Mouse (Mus musculus): ENCODE data around the gene Ankrd35. TPM values are rescaled to one million over a fixed set of nuclear protein-coding genes. Genes with fewer than 3 reads are reported as not detected.
"Not testable (repeated sequence)": the region's sequence is repeated elsewhere in the genome, so short reads cannot be mapped to it uniquely, and the experiment has no call there.

Gene Ankrd35
- polyA plus RNA-seq, 1 experiment from 2014 or later = 0.60 TPM

GRCm38 (mm10) chr3:96639219-96639618, 30.7 kb upstream of the Ankrd35 start:
- Histone ChIP-seq H3K36me3 (ENCODE audit: control insufficient read depth, insufficient read depth) (peaks cover 33% of the 10 kb centered on the region), H3K27me3 (ENCODE audit: control insufficient read depth, insufficient read depth, low read length) (no peaks in the 10 kb centered on the region), H3K27ac (ENCODE audit: low read length) (no peak overlapping the region), H3K9ac (ENCODE audit: low read length) (no peak overlapping the region), H3K4me2 (ENCODE audit: low read depth, low read length) (no peak overlapping the region), H3K9me3 (replicated peaks; ENCODE audit: control insufficient read depth, low read length) (no peaks in the 10 kb centered on the region), H3K4me3 (ENCODE audit: low read length) (no peak overlapping the region), H3K4me1 (ENCODE audit: control insufficient read depth, insufficient read depth, low read length) (peaks cover 15% of the 10 kb centered on the region)
- 92% methylated on average over 1 of the region's 1 CpGs for WGBS
- ATAC-seq (replicated peaks; ENCODE audit: extremely low read depth, insufficient read depth, low FRiP score) = no peak

DNA sequence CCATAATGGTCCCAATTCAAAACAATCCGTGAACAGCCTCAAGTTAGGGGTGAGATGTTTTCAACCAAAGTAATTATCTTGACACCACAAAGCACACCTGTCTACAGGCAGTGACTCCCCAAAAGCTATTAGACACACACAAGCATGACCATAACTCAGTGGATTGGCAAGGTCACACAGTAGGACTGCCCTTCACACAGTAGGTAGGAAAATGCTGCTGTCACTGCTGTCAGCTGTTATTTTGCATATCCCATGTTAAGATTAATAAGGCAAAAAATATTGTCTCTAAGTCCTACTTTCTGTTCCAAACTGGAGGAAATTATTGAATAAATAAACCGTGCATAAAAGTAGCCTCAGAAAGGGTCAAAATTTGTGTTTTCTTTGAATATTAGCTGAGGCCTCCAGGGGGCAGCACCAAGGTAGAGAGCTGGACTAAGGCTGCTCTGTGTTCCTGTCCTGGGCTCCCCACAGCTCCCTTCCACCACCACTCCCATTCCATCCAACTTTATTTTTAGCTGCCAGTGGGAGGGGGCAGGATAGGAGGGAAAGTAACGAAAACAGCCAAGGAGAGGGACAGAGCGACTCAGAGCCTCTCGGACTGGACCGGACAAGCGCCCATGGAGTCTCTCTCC, 24.8 kb upstream of the Ankrd35 start, which contains the start of gene Itga10:
Gene Itga10 (plus strand): TSS at position 567 of the 632 bp plus-strand sequence.
- Histone ChIP-seq H3K9me3 (replicated peaks; ENCODE audit: control insufficient read depth, low read length) (no peaks in the 10 kb centered on the region), H3K4me1 (ENCODE audit: control insufficient read depth, insufficient read depth, low read length) (peaks cover 9% of the 10 kb centered on the region), H3K4me3 (ENCODE audit: low read length) (peak within 1 kb of the TSS; percentile 25; the same call in 1 of the 2 replicates), H3K9ac (ENCODE audit: low read length) (0 out of 2 replicates have a peak within 1 kb of the TSS, but pooled peaks have one; percentile 27), H3K27me3 (ENCODE audit: control insufficient read depth, insufficient read depth, low read length) (no peaks in the 10 kb centered on the region), H3K4me2 (ENCODE audit: low read depth, low read length) (peak within 1 kb of the TSS; percentile 45), H3K36me3 (ENCODE audit: control insufficient read depth, insufficient read depth) (peaks cover 24% of the 10 kb centered on the region), H3K27ac (ENCODE audit: low read length) (0 out of 2 replicates have a peak within 1 kb of the TSS, but pooled peaks have one; percentile 44)
- 43% methylated on average over 7 of the region's 7 CpGs for WGBS
- ATAC-seq (replicated peaks; ENCODE audit: extremely low read depth, insufficient read depth, low FRiP score) = peak; percentile 87

DNA sequence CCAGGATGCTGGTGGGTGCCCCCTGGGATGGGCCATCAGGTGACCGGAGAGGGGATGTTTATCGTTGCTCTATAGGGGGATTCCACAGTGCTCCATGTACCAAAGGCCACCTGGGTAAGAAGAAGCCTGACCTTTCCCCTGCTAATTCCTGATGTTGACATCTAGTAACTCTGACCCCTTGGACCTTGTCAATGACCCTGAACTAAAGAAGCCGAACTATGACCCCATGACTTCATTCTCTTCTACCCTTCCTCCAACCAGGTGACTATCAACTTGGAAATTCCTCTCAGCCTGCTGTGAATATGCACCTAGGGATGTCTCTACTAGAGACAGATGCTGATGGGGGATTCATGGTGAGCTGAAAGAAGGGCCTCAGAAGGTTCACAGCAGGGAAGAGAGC, 22.6 kb upstream of the Ankrd35 start:
- H3K4me2 ChIP-seq (ENCODE audit: low read depth, low read length) = no peak overlapping the region
- 84% methylated on average over 3 of the region's 3 CpGs for WGBS
- no peak overlapping the region for H3K27ac ChIP-seq (ENCODE audit: low read length)
- no peaks in the 10 kb centered on the region for H3K27me3 ChIP-seq (ENCODE audit: control insufficient read depth, insufficient read depth, low read length)
- H3K36me3 ChIP-seq (ENCODE audit: control insufficient read depth, insufficient read depth) = peaks cover 16% of the 10 kb centered on the region
- H3K9me3 ChIP-seq (replicated peaks; ENCODE audit: control insufficient read depth, low read length) = no peaks in the 10 kb centered on the region
- no peak overlapping the region for H3K4me3 ChIP-seq (ENCODE audit: low read length)
- peaks cover 9% of the 10 kb centered on the region for H3K4me1 ChIP-seq (ENCODE audit: control insufficient read depth, insufficient read depth, low read length)
- no peak overlapping the region for H3K9ac ChIP-seq (ENCODE audit: low read length)
- no peak for ATAC-seq (replicated peaks; ENCODE audit: extremely low read depth, insufficient read depth, low FRiP score)

DNA sequence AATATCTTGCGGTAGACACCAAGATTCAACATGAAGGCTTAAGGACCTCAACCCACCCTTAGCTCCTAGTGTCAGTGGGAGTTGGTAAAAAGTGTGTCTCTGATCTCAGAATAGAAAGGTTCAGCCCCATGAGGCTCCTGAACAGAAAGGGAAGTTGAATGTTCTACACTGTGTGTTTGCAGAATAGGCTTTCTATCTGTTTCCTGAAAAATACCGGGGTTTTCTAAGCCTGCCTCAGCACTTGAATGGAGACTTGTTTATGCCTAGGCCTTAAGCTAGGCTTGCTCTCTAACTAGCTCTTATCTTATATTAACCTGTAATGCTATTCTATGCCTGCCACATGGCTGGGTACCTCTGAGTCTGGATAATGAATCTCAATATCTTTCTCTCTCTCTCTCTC, 9.0 kb upstream of the Ankrd35 start:
- H3K4me2 ChIP-seq (ENCODE audit: low read depth, low read length) = no peak overlapping the region
- no peak for ATAC-seq (replicated peaks; ENCODE audit: extremely low read depth, insufficient read depth, low FRiP score)
- 71% methylated on average over 2 of the region's 2 CpGs for WGBS
- no peaks in the 10 kb centered on the region for H3K9me3 ChIP-seq (replicated peaks; ENCODE audit: control insufficient read depth, low read length)
- H3K27ac ChIP-seq (ENCODE audit: low read length) = no peak overlapping the region
- H3K9ac ChIP-seq (ENCODE audit: low read length) = no peak overlapping the region
- H3K4me1 ChIP-seq (ENCODE audit: control insufficient read depth, insufficient read depth, low read length) = peaks cover 9% of the 10 kb centered on the region
- no peaks in the 10 kb centered on the region for H3K27me3 ChIP-seq (ENCODE audit: control insufficient read depth, insufficient read depth, low read length)
- H3K4me3 ChIP-seq (ENCODE audit: low read length) = no peak overlapping the region
- H3K36me3 ChIP-seq (ENCODE audit: control insufficient read depth, insufficient read depth) = no peaks in the 10 kb centered on the region

DNA sequence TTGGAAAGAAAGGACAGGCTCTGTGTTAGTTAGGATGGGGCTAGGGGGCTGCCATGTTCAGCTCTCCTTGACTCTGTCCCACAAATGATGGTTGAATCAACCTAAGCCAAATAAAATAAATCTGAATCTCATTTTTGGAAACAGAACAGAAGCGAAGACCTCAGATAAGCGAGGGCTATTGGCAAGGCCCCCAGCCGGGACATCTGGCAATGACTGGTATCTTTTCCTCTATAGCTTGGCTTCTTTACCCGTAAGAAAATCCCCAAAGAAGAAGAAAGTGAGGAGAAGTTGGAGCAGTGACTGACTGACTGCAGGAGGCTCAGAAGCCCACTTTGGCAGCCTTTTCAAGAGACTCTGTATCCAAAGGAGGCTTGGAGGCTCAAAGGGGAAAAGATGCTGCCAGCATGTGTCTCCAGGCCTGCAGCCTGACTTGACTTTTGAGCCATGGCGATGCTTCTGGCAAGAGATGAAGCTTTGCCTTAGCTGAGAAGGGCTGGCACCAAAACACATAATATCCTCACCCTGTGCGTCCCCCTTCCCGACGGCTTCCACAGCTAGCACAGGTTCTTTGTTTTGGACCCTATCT, 7.1 kb upstream of the Ankrd35 start:
- Histone ChIP-seq H3K9ac (ENCODE audit: low read length) (no peak overlapping the region), H3K36me3 (ENCODE audit: control insufficient read depth, insufficient read depth) (no peaks in the 10 kb centered on the region), H3K27ac (ENCODE audit: low read length) (no peak overlapping the region), H3K4me1 (ENCODE audit: control insufficient read depth, insufficient read depth, low read length) (peaks cover 9% of the 10 kb centered on the region), H3K4me3 (ENCODE audit: low read length) (no peak overlapping the region; the same call in 1 of the 2 replicates), H3K4me2 (ENCODE audit: low read depth, low read length) (peak overlapping the region; percentile 75), H3K27me3 (ENCODE audit: control insufficient read depth, insufficient read depth, low read length) (no peaks in the 10 kb centered on the region), H3K9me3 (replicated peaks; ENCODE audit: control insufficient read depth, low read length) (no peaks in the 10 kb centered on the region)
- WGBS = 49% methylated on average over 8 of the region's 8 CpGs
- 0 out of 2 replicates have a peak, but pooled peaks have one; percentile 10 for ATAC-seq (replicated peaks; ENCODE audit: extremely low read depth, insufficient read depth, low FRiP score)

DNA sequence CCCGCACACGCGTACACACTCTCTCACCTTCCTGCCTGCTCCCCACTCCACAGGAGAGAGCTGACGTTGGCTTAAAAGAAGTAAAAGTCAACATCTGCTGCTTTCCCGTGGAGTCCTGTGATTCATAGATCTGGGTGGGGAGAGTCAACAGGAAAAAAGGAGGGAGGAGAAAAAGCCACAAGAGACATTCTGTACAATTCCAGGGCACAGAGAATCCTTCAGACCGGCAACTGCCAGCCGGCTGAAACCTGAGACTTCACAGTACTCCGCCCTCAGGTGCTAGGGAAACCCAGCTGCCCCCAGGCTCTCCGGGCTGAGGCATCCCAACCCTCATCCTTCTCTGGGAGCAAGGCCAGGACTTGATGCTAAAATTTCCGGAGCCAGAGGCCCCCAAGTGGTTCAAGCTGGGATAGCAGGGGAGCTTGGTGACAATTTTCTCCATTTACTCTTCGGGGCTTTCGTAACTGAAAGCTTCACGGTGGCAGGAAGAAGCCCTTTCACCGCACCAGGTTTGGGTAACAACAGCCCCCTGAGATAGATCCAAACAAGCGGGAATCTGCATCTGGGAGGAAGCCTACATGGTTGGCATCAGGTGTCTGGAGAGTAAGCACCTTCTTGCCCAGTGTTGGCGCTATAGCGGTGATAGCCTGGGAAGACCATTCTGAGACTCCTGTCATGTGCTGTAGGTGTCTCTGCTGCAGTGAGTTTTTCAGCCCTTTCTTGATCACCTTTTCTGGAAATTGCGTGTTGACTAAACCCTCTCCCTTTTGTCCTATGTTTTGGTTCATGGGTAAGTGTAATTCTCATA, 6.3 kb upstream of the Ankrd35 start:
- Histone ChIP-seq H3K36me3 (ENCODE audit: control insufficient read depth, insufficient read depth) (no peaks in the 10 kb centered on the region), H3K4me1 (ENCODE audit: control insufficient read depth, insufficient read depth, low read length) (peaks cover 9% of the 10 kb centered on the region), H3K27me3 (ENCODE audit: control insufficient read depth, insufficient read depth, low read length) (no peaks in the 10 kb centered on the region), H3K9ac (ENCODE audit: low read length) (peak overlapping the region; percentile 64), H3K9me3 (replicated peaks; ENCODE audit: control insufficient read depth, low read length) (no peaks in the 10 kb centered on the region), H3K4me3 (ENCODE audit: low read length) (peak overlapping the region; percentile 45), H3K27ac (ENCODE audit: low read length) (no peak overlapping the region), H3K4me2 (ENCODE audit: low read depth, low read length) (peak overlapping the region; percentile 75)
- ATAC-seq (replicated peaks; ENCODE audit: extremely low read depth, insufficient read depth, low FRiP score) = peak; percentile 74
- 3% methylated on average over 18 of the region's 18 CpGs for WGBS

DNA sequence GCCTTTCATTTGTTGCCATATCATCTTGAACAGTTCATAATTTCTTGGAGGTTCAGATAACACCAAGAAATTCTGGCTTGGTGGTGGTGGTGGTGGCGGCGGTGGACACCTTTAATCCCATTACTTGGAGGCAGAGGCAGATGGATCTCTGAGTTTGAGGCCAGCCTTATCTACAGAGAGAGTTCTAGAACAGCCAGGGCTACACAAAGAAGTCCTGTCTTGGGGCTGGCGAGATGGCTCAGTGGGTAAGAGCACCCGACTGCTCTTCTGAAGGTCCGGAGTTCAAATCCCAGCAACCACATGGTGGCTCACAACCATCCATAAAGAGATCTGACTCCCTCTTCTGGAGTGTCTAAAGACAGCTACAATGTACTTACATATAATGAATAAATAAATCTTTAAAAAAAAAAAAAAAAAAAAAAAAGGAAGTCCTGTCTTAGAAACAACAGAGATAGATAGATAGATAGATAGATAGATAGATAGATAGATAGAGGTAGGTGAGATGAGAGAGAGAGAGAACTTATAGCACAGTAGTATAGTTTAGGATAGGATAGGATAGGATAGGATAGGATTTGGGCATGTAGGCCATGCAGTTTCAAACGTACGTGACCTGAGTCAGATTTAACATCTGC, 4.1 kb upstream of the Ankrd35 start:
- WGBS = 85% methylated on average over 7 of the region's 7 CpGs

DNA sequence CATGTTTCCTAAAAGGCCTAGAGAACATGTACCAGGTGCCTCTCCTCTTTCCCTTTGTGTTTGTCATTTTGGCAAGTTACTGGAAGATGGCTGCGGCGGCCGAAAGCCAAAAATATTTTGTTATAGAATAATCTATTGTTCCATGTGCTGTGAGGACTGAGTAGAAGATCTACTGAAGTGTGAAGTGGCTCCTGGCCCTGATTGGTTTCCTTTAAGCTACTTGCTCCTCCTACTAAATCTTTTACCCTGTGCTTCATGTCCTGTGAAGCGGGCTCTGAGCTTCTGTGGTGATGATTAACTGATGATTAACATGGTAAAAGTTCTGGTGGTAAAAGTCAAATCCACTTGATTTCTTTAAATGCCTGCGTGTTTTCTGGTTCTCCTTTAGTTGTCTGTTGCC, 3.0 kb upstream of the Ankrd35 start:
- Histone ChIP-seq H3K4me2 (ENCODE audit: low read depth, low read length) (no peak overlapping the region), H3K27me3 (ENCODE audit: control insufficient read depth, insufficient read depth, low read length) (no peaks in the 10 kb centered on the region), H3K4me3 (ENCODE audit: low read length) (no peak overlapping the region), H3K9ac (ENCODE audit: low read length) (no peak overlapping the region), H3K27ac (ENCODE audit: low read length) (no peak overlapping the region), H3K9me3 (replicated peaks; ENCODE audit: control insufficient read depth, low read length) (no peaks in the 10 kb centered on the region), H3K36me3 (ENCODE audit: control insufficient read depth, insufficient read depth) (no peaks in the 10 kb centered on the region), H3K4me1 (ENCODE audit: control insufficient read depth, insufficient read depth, low read length) (peaks cover 13% of the 10 kb centered on the region)
- 91% methylated on average over 5 of the region's 5 CpGs for WGBS
- no peak for ATAC-seq (replicated peaks; ENCODE audit: extremely low read depth, insufficient read depth, low FRiP score)

More for the DNA sequence above, 4.1 kb upstream of the Ankrd35 start:
- ATAC-seq (replicated peaks; ENCODE audit: extremely low read depth, insufficient read depth, low FRiP score); H3K27ac ChIP-seq (ENCODE audit: low read length); H3K27me3 ChIP-seq (ENCODE audit: control insufficient read depth, insufficient read depth, low read length); H3K4me3 ChIP-seq (ENCODE audit: low read length); H3K36me3 ChIP-seq (ENCODE audit: control insufficient read depth, insufficient read depth); H3K4me2 ChIP-seq (ENCODE audit: low read depth, low read length); H3K9ac ChIP-seq (ENCODE audit: low read length); H3K9me3 ChIP-seq (replicated peaks; ENCODE audit: control insufficient read depth, low read length): not testable (repeated sequence)
- H3K4me1 ChIP-seq (ENCODE audit: control insufficient read depth, insufficient read depth, low read length) = peaks cover 13% of the 10 kb centered on the region
